Mouse (Mus musculus) intestine, embryonic 15.5 days (tissue): ENCODE measurements at regions not wholly inside any gene's neighbourhood (a gene's known extent, or its start where the extent isn't known, plus 50 kb on each side); places are given as distances from the start of the nearest gene placed in this dataset.
A peak's percentile ranks its signal among the peaks of the same experiment; 100 is the strongest.

Source experiments
- ATAC-seq: fragments of 200-750 bp; cut with Nextera tagmentation; 2 replicates; pipeline ENCODE4 v1.8.0; 2017; ENCODE audit warnings: moderate TSS enrichment, moderate library complexity
- H3K27ac ChIP-seq: fragments of 300-500 bp; sonication (generic); 2 replicates; pipeline ENCODE4 v1.5.1; 2015; ENCODE audit warnings: mild to moderate bottlenecking, inconsistent platforms
- H3K27me3 ChIP-seq: fragments of 300-500 bp; sonication (generic); replicated peaks from 2 replicates; pipeline ENCODE4 v1.6.1; 2015; ENCODE audit warnings: inconsistent platforms
- H3K36me3 ChIP-seq: fragments of 300-500 bp; sonication (generic); 2 replicates; pipeline ENCODE4 v1.6.1; 2015; ENCODE audit warnings: inconsistent platforms
- H3K4me1 ChIP-seq: fragments of 300-500 bp; sonication (generic); replicated peaks from 2 replicates; pipeline ENCODE4 v1.6.1; 2015; ENCODE audit warnings: inconsistent platforms
- H3K4me2 ChIP-seq: fragments of 300-500 bp; sonication (generic); replicated peaks from 2 replicates; pipeline ENCODE4 v1.6.1; 2015; ENCODE audit warnings: mild to moderate bottlenecking, inconsistent platforms
- H3K4me3 ChIP-seq: fragments of 300-500 bp; sonication (generic); replicated peaks from 2 replicates; pipeline ENCODE4 v1.5.1; 2015; ENCODE audit warnings: inconsistent platforms
- H3K9ac ChIP-seq: fragments of 300-500 bp; sonication (generic); 2 replicates; pipeline ENCODE4 v1.6.1; 2015; ENCODE audit warnings: inconsistent platforms
- H3K9me3 ChIP-seq: fragments of 300-500 bp; sonication (generic); 2 replicates; pipeline ENCODE4 v1.6.1; 2016; ENCODE audit warnings: inconsistent platforms
- WGBS: fragments of 180-500 bp; shearing (Covaris S2); methylation state at CpG from one replicate; pipeline ENCODE4 v1.1.7; 2015; 5-methylcytosine and 5-hydroxymethylcytosine counted together

DNA sequence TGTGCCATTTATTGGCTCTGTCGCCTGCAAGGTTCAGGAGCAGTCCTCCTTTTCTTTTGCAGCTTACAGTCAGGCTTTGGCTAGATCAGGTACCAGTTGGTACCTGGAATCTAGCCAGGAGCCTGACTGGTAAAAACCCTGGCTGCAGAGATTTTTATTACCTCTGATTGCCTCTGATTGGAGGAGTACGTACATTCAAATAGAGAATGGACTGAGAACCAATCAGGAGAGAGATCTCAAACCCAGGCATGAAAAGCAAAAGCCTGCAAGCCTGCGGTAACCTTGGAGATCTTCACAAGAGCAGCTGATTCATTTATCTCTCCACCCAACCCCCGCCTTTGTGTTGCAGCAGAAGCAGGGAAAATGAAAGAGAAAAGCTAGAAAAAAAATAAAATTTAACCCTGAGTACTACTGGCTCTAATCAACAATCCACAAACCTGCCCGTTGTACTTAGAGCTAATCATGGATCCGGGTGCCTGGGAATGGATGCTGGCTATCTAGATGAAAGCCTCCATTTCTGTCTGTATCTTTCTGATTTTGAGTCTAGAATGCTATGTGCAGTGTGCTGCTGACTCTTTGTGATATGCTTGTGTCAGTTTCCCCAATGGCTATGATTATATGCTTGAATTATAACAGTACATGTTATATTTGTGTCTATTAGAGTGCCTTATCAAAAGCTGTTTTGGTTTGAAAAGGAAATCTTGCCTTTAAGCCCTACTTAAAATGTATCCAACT lies 406.2 kb upstream of the Ndn start:
- Histone ChIP-seq H3K27ac (no peak overlapping the region), H3K4me2 (no peak overlapping the region), H3K9me3 (no peaks in the 10 kb centered on the region), H3K4me1 (no peaks in the 10 kb centered on the region), H3K4me3 (no peak overlapping the region), H3K9ac (no peak overlapping the region), H3K27me3 (no peaks in the 10 kb centered on the region), H3K36me3 (no peaks in the 10 kb centered on the region)
- 54% methylated on average over 6 of the region's 6 CpGs for WGBS
- ATAC-seq, result peak; percentile 74

DNA sequence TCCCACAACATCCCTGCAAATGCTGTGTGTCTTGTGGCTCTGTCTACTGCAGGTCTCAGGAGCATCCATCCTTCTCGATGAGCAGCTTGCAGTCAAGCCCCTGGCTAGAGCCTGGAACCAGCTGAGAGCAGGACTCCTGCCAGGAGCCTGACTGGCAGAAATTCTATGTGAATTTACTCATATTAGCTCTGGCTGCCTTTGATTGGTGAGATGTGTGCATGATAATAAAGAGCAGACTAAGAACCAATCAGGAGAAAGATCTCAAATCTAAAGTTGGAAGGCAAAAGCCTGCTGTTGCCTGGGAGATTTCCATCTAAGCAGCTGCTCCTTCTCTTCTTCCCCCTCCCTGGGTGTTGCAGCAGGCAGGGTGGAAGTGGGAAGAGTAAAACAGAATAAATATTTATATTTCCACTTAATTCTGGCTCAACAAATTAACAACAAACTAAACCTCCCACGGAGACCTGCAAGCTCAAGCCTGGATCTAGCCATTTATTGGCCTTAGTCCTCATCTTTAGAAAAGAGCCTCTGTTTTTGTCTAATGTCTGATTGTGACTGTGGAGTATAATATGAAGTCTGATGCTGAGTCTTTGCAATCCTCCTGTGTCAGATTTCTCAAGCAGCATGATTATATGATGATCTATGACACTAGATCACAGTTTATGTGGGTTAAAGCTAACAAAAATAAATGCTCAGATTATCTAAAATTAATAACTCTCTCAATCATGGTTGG lies 364.0 kb upstream of the Ndn start:
- Histone ChIP-seq H3K4me1 (no peaks in the 10 kb centered on the region), H3K4me3 (no peak overlapping the region), H3K27ac (no peak overlapping the region), H3K9ac (no peak overlapping the region), H3K27me3 (no peaks in the 10 kb centered on the region), H3K9me3 (no peaks in the 10 kb centered on the region), H3K36me3 (no peaks in the 10 kb centered on the region), H3K4me2 (no peak overlapping the region)
- 34% methylated on average over 2 of the region's 2 CpGs for WGBS
- peak; percentile 86 for ATAC-seq

GRCm38 (mm10) chr7:62026635-62027034 lies 319.7 kb upstream of the Ndn start:
- Histone ChIP-seq H3K4me2 (no peak overlapping the region), H3K9me3 (no peaks in the 10 kb centered on the region), H3K4me3 (no peak overlapping the region), H3K27me3 (no peaks in the 10 kb centered on the region), H3K9ac (no peak overlapping the region), H3K4me1 (no peaks in the 10 kb centered on the region), H3K27ac (no peak overlapping the region), H3K36me3 (no peaks in the 10 kb centered on the region)
- 83% methylated on average over 3 of the region's 3 CpGs for WGBS
- no peak for ATAC-seq

- Histone ChIP-seq H3K9me3 (no peaks in the 10 kb centered on the region), H3K4me2 (no peak overlapping the region), H3K4me3 (no peak overlapping the region), H3K9ac (no peak overlapping the region), H3K27ac (no peak overlapping the region), H3K4me1 (no peaks in the 10 kb centered on the region), H3K36me3 (no peaks in the 10 kb centered on the region), H3K27me3 (no peaks in the 10 kb centered on the region)
- WGBS, result 60% methylated on average over 3 of the region's 3 CpGs
- no peak for ATAC-seq
Measured at GRCm38 (mm10) chr7:62045743-62046451, 300.5 kb upstream of the Ndn start.

DNA sequence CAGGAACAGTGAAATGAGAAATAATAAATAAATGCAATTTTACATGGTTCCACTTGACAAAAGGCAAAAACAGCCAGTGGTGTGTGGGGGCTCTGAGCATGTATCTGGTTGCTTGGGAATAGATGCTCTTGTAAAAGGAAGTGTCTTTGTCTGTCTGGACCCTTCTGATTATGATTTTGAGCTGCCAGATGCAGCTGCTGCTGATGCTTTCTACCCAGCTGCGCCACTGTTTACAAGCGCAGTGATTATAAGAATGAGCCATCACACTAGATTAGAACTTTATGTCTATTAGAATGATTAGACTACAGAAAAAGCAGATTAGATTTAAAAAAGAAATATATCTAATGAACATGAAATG lies 299.9 kb upstream of the Ndn start:
- no peaks in the 10 kb centered on the region for H3K9me3 ChIP-seq
- H3K27me3 ChIP-seq, result no peaks in the 10 kb centered on the region
- no peak overlapping the region for H3K4me3 ChIP-seq
- 67% methylated on average over 2 of the region's 2 CpGs for WGBS
- no peak for ATAC-seq
- H3K4me2 ChIP-seq, result no peak overlapping the region
- H3K9ac ChIP-seq, result no peak overlapping the region
- no peak overlapping the region for H3K27ac ChIP-seq
- H3K36me3 ChIP-seq, result no peaks in the 10 kb centered on the region
- no peaks in the 10 kb centered on the region for H3K4me1 ChIP-seq

GRCm38 (mm10) chr7:62078607-62079006 lies 267.8 kb upstream of the Ndn start:
- WGBS, result 44% methylated on average over 1 of the region's 1 CpGs
- H3K36me3 ChIP-seq, result no peaks in the 10 kb centered on the region
- H3K9ac ChIP-seq, result no peak overlapping the region
- H3K4me3 ChIP-seq, result no peak overlapping the region
- no peaks in the 10 kb centered on the region for H3K27me3 ChIP-seq
- no peak overlapping the region for H3K4me2 ChIP-seq
- ATAC-seq, result peak; percentile 62; the same call in 1 of the 2 replicates
- no peaks in the 10 kb centered on the region for H3K4me1 ChIP-seq
- H3K9me3 ChIP-seq, result no peaks in the 10 kb centered on the region
- H3K27ac ChIP-seq, result no peak overlapping the region

GRCm38 (mm10) chr7:62085120-62085849 lies 261.1 kb upstream of the Ndn start:
- Histone ChIP-seq H3K4me3 (no peak overlapping the region), H3K27ac (no peak overlapping the region), H3K4me2 (no peak overlapping the region), H3K4me1 (no peaks in the 10 kb centered on the region), H3K9ac (no peak overlapping the region), H3K36me3 (no peaks in the 10 kb centered on the region), H3K27me3 (no peaks in the 10 kb centered on the region), H3K9me3 (no peaks in the 10 kb centered on the region)
- ATAC-seq, result peak; percentile 62
